Mouse (Mus musculus) forelimb bud, embryonic 11.5 days (tissue): ENCODE data around the gene Gm4567.
"Not testable (repeated sequence)": the region's sequence is repeated elsewhere in the genome, so short reads cannot be mapped to it uniquely, and the experiment has no call there.

Experiments used
- DNase-seq: peaks from one replicate; pipeline ENCODE4 v3.0.0-alpha.2; 2012; ENCODE audit warnings: low read depth, low spot score

Gene Gm4567

DNA sequence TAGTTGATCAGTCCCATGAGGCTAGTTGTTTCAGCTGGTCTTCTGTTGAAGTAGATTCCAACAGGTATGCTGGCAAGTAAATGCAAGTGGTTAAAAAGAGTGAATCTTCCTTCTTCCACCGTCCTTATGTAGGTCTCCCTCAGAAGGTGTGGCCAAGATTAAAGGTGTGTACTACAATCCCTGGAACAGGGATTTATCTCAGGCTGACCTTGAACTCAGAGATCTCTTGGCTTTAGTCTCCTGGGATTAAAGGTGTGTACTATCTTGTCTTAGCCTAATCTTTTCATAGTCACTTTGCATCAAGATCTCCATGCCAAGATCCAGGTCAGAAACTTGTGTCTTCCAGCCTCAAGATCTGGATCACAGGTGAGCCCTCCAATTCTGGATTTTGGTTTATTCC is at the start of gene Gm4567:
Gm4567 (minus strand) TSS at position 101 of the 400 bp plus-strand sequence.
- DNase-seq = not testable (repeated sequence)

GRCm38 (mm10) chr7:22761397-22761796 is 41.9 kb upstream of the Gm4567 start, which contains the start of gene Vmn1r157:
Vmn1r157 (plus strand) TSS chr7:22761697.
- not testable (repeated sequence) for DNase-seq

GRCm38 (mm10) chr7:22692217-22692616 is 27.3 kb downstream of the Gm4567 start, which contains the start of gene Gm8693:
Gm8693 (minus strand) TSS chr7:22692317.
- not testable (repeated sequence) for DNase-seq
